Mouse (Mus musculus) thymus, postnatal 4 days (tissue): Measurements from ENCODE around the gene Gm7361.
A peak's percentile ranks its signal among the peaks of the same experiment; 100 is the strongest.
"Not testable (repeated sequence)": the region's sequence is repeated elsewhere in the genome, so short reads cannot be mapped to it uniquely, and the experiment has no call there.

Experiments
- DNase-seq: peaks from one replicate; pipeline ENCODE4 v3.0.0; 2021

The Gm7361 gene

DNA sequence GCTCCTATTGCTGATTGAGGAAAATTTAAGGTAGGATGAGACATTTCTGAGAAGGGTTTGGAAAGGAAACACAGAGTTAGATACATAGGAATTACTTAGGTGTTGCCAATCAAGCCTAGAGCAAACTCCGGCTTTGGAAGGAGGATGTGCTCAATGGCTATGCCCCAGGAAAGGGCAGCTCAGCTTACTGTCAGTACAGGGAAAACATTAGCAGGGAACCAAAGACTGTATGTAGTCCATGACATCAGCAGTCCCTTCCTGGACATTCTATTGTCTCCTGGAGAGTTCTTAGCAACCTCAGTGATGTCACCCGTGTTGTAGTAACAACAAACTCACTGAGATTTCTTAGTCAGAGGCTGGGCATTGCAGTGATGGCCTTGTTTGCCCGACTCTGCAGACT is at the start of gene Gm7361:
Gene Gm7361, plus strand, starts transcription at position 301 of the 400 bp plus-strand sequence.
- not testable (repeated sequence) for DNase-seq

DNA sequence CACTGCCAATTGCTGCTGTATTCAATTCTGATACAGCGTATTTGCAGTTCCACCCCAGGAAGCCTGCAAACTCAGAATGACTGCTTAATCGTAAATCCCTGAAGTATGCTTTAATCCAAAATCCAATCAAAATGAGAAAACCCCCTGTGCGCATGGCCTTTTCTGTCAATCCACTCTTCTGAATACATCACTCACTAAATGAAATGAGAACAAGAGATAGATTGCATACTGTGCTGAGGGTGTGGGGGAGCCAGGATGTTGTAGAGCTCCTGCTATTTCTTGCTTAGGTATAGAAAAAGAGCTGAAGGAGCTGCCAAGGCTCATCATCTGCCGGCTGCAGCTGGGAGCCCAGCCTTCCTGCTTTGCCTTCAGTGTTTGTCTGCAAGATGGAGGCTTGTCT is 46.5 kb upstream of the Gm7361 start:
- no peak for DNase-seq

DNA sequence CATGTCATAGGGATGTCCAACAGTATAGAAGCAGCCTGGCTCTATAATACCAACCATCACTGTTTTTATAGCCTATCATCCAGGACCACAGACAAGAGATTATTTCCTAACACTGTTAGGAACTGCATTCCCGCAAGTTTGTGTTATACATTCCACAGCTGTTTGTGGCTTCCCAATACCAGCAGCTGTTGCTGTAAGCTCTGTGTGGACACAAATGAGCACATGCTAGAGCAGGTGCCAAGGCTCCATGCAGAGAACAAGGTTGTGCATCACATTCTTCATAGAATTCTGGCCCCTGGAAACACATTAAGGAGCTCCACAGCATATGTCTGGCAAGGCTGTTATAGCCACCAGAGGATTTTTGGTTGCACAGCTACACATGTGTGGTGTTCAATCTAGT is 35.4 kb upstream of the Gm7361 start:
- DNase-seq = no peak

DNA sequence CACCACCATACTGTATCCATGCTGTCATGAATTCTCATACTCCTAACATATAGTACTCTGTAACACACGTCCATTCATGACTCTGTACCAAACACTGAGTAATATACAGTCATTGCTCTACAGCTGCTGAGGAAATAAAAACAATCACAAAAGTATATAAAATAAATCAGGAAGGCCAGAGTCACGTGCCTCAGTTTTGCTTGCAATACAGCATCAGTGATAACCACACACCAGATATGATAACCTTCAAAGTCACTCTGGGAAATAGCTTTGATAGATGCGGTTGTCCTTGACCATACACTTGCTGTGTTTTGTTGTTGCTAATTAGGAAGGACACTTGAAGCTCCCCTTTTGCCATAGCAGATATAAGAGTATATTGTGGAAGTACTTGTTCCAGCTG is 9.2 kb downstream of the Gm7361 start:
- DNase-seq = not testable (repeated sequence)

DNA sequence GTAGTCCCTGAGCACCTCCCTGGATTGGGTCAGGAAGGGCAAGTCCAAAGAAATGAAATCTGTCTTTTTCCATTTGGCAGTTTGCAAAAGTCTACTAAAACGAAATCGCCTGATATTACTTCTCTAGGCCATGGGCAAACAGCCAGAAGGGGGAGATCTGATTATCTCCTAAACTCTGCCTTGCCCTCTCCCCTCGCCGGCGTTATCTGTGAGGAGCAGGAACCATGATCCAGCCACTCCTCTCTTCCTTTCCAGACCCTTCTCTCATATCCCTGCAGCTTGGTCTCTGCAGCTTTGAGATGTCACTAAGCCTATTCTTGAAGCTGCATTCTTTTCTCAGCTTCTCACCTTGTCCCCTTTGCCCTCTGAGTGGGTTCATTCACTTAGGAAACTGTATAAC is 22.9 kb downstream of the Gm7361 start:
- no peak for DNase-seq

DNA sequence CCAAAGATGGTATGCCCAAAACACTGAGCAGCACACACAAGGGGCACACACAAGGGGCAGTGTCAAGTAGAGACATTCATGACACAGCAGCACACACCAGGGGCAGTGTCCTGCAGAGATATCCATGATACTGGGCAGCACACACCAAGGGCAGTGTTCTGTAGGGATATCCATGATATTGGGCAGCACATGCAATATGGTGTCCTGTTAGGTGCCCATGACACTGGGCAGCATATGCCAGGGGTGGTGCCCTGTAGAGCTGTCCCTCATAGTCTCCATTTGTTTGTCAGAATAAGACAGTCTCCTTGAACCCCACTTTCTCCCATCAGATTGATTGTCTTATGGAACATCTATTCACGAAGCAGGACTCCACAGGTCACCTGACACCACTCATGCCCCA is 24.2 kb downstream of the Gm7361 start:
- DNase-seq = no peak

DNA sequence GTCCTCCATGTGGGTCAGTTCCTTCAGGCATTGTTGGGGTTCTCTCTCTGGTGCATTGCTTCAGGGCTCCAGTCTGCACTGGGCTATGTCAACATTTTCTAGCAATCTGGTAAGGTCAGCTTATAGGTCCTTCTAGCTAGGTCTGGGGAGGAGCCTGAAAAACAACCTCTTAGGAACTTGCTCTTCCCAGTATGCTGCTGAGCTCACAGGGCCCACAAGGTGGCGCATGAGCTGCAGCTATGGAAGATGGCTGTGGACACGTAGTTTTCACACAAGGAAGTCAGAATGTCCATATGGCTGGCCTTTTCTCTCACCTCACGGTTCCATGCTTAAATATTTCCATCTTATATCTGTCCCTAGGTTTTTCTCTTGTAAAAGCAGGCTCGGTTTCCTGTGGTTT is 24.8 kb downstream of the Gm7361 start:
- DNase-seq = peak; percentile 23

DNA sequence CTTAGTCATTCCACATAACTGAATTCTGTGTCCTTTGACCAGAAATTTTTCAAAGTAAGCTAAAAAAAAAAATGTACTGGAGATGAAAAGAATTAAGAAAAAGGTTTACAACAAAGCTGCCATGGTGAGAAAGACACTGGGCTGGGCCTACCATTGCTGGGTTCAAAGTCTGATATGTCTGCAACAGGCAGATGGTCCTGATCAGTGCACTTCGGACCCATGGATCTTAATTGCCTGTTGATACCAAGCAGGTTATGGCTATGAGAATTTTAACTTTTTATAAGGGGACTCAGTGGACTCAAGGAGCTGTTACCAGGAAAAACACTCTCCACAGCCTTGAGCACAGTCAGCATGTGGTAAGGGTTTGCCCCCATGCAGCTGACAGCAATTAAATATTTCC is 25.9 kb downstream of the Gm7361 start:
- no peak for DNase-seq

DNA sequence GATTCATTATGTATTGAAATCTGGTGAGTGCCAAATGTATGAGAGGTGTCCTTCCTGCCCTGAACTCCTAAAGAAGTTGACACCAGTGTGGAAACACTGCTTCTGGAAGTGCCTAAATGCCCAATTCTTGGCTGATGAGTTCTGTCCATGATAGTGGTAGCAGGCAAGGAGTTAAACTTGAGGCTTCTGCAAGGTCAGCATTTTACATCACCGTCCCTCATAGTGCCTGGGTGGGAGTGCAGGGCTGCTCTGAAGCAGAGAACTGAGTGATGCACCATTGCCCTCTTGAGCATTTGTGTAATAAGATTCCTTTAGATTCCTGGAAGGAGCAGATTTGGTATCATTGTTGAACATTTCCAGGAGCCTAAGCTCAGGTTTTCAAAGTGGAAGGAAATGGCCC is 34.1 kb downstream of the Gm7361 start:
- DNase-seq = no peak

DNA sequence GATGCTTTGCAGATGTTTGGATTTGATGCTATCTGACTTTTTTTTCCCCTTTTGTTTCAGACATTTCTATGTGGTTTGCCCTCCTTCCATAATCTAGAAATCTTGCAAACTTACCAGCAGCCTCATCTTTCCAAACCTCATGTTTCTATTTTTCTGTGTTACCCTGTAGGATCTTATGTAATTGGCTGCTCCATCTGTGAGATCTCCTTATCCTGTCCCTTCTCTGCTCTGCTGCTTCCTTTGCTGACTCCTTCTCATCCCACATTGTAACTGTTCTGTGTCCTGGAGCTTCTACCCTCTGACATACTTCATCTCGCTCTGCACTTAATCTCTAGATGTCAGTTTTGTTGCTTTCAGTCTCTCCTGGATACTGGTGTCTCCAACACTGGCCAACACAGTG is 35.8 kb downstream of the Gm7361 start:
- no peak for DNase-seq
